Mouse (Mus musculus): ENCODE results near the gene Ap4b1. TPM values are rescaled to one million over a fixed set of nuclear protein-coding genes. Genes with fewer than 3 reads are reported as not detected.
A peak's percentile ranks its signal among the peaks of the same experiment; 100 is the strongest.
"Not testable (repeated sequence)": the region's sequence is repeated elsewhere in the genome, so short reads cannot be mapped to it uniquely, and the experiment has no call there.

Gene Ap4b1
- total RNA-seq (2021), result 10 to 100 TPM in 1 of 2 experiments, 1 to 10 TPM in 1; 7.4 to 10.8 TPM
- long read RNA-seq, experiment 1, partial matches to known transcripts, result 0 of 2 reads
- long read RNA-seq, experiment 1, other reads (novel, unspliced or antisense), result 2 of 2 reads
- long read RNA-seq, experiment 2, partial matches to known transcripts, result 0 of 4 reads
- long read RNA-seq, experiment 2, other reads (novel, unspliced or antisense), result 0 of 4 reads

GRCm38 (mm10) chr3:103808891-103809798 is at the start of gene Ap4b1, which contains the start of the genes Dclre1b and Gm43064:
Gene Ap4b1, plus strand, starts transcription at chr3:103809520.
Gene Dclre1b, minus strand, starts transcription at chr3:103809444.
Gene Gm43064, plus strand, starts transcription at chr3:103809573.
- DNase-seq, result peak; percentile 80 to 91
- intact Hi-C loops (cut with DNase I), result loop anchor here (1.0 kb wide), 1 partner anchor 18 kb away; the partner anchor contains the start of gene Hipk1

GRCm38 (mm10) chr3:103766789-103767188 is 42.5 kb upstream of the Ap4b1 start:
- DNase-seq, result no peak
- intact Hi-C loops (cut with DNase I), result no loop called here

- peak; percentile 61 to 70 for DNase-seq
- intact Hi-C loops (cut with DNase I), result no loop called here
Observed at GRCm38 (mm10) chr3:103771531-103772130, 37.7 kb upstream of the Ap4b1 start.

GRCm38 (mm10) chr3:103772846-103773245 is 36.5 kb upstream of the Ap4b1 start:
- intact Hi-C loops (cut with DNase I), result no loop called here
- no peak for DNase-seq

GRCm38 (mm10) chr3:103773508-103773907 is 35.8 kb upstream of the Ap4b1 start:
- DNase-seq, result no peak

GRCm38 (mm10) chr3:103774009-103774408 is 35.3 kb upstream of the Ap4b1 start:
- intact Hi-C loops (cut with DNase I), result no loop called here
- DNase-seq, result no peak

More at GRCm38 (mm10) chr3:103773508-103773907, 35.8 kb upstream of the Ap4b1 start:
- intact Hi-C loops (cut with DNase I), result no loop called here

- DNase-seq, result no peak
- intact Hi-C loops (cut with DNase I), result no loop called here
Observed at GRCm38 (mm10) chr3:103777940-103778339, 31.4 kb upstream of the Ap4b1 start.

GRCm38 (mm10) chr3:103778660-103779059 is 30.7 kb upstream of the Ap4b1 start:
- intact Hi-C loops (cut with DNase I), result no loop called here
- no peak for DNase-seq

GRCm38 (mm10) chr3:103779183-103779582 is 30.1 kb upstream of the Ap4b1 start:
- intact Hi-C loops (cut with DNase I), result no loop called here
- no peak for DNase-seq

- intact Hi-C loops (cut with DNase I), result no loop called here
- no peak for DNase-seq
Observed at GRCm38 (mm10) chr3:103780271-103780670, 29.0 kb upstream of the Ap4b1 start.

GRCm38 (mm10) chr3:103780777-103781176 is 28.5 kb upstream of the Ap4b1 start:
- intact Hi-C loops (cut with DNase I), result no loop called here
- DNase-seq, result no peak

- no peak for DNase-seq
- intact Hi-C loops (cut with DNase I), result no loop called here
Observed at GRCm38 (mm10) chr3:103782844-103783609, 26.3 kb upstream of the Ap4b1 start.

GRCm38 (mm10) chr3:103787225-103787624 is 22.1 kb upstream of the Ap4b1 start:
- intact Hi-C loops (cut with DNase I), result no loop called here

GRCm38 (mm10) chr3:103789096-103789495 is 20.2 kb upstream of the Ap4b1 start:
- no peak for DNase-seq
- intact Hi-C loops (cut with DNase I), result no loop called here

More at GRCm38 (mm10) chr3:103787225-103787624, 22.1 kb upstream of the Ap4b1 start:
- no peak for DNase-seq

- no peak for DNase-seq
- intact Hi-C loops (cut with DNase I), result no loop called here
Observed at GRCm38 (mm10) chr3:103789891-103790345, 19.4 kb upstream of the Ap4b1 start.

GRCm38 (mm10) chr3:103790346-103791145 is 18.8 kb upstream of the Ap4b1 start:
- intact Hi-C loops (cut with DNase I), result loop anchor here (1.0 kb wide), 1 partner anchor 19 kb away; the partner anchor contains the start of genes Ap4b1, Dclre1b and Gm43064
- DNase-seq, result peak in 1 of 2 experiments; percentile 41

- peak; percentile 89 to 92 for DNase-seq
- intact Hi-C loops (cut with DNase I), result loop anchor here (1.0 kb wide), 1 partner anchor 18 kb away; the partner anchor contains the start of genes Ap4b1, Dclre1b and Gm43064
Observed at GRCm38 (mm10) chr3:103791230-103792110, 17.9 kb upstream of the Ap4b1 start, which contains the start of gene Hipk1. Gene Hipk1, minus strand, starts transcription at chr3:103791563.

GRCm38 (mm10) chr3:103792111-103792406 is 17.3 kb upstream of the Ap4b1 start:
- intact Hi-C loops (cut with DNase I); DNase-seq: not testable (repeated sequence)

Data from gastrocnemius, postnatal 36 days (tissue).